Mouse (Mus musculus) large intestine, adult 2 months (tissue): ENCODE measurements around the gene Efna1. TPM values are rescaled to one million over a fixed set of nuclear protein-coding genes. Genes with fewer than 3 reads are reported as not detected.

Source experiments
- DNase-seq: peaks from one replicate; pipeline ENCODE4 v3.0.0-alpha.2; 2012; ENCODE audit warnings: low read depth, low spot score
- WGBS: fragments of 180-500 bp; shearing (Covaris S2); methylation state at CpG from one replicate; pipeline ENCODE4 v1.1.7; 2018; 5-methylcytosine and 5-hydroxymethylcytosine counted together
- polyA plus RNA-seq: library from polyadenylated mRNA; depleted of rRNA; stranded (reverse); fragments of >200 nt; gene quantifications from 2 replicates; pipeline ENCODE4 v1.2.3, GENCODE M21; 2012; rRNA removed

Gene Efna1
- polyA plus RNA-seq, 1 experiment = 78.0 TPM

GRCm38 (mm10) chr3:89228180-89228549, 52.8 kb downstream of the Efna1 start:
- DNase-seq = no peak
- under 1% methylated on average over 20 of the region's 20 CpGs for WGBS

GRCm38 (mm10) chr3:89227307-89228179, 53.4 kb downstream of the Efna1 start:
- WGBS = 5% methylated on average over 41 of the region's 41 CpGs
- DNase-seq = no peak

GRCm38 (mm10) chr3:89226900-89227299, 54.0 kb downstream of the Efna1 start, which contains the start of gene Mtx1:
Mtx1 (minus strand) TSS chr3:89227088.
- no peak for DNase-seq
- 24% methylated on average over 21 of the region's 21 CpGs for WGBS

- DNase-seq = no peak
- WGBS = 76% methylated on average over 11 of the region's 11 CpGs
Measured at GRCm38 (mm10) chr3:89226361-89226760, 54.6 kb downstream of the Efna1 start.

- 79% methylated on average over 4 of the region's 4 CpGs for WGBS
- DNase-seq = no peak
Measured at GRCm38 (mm10) chr3:89225918-89226317, 55.0 kb downstream of the Efna1 start.

- DNase-seq = no peak
- WGBS = 79% methylated on average over 12 of the region's 12 CpGs
Measured at GRCm38 (mm10) chr3:89225321-89225815, 55.6 kb downstream of the Efna1 start.

- DNase-seq = no peak
- 81% methylated on average over 11 of the region's 11 CpGs for WGBS
Measured at GRCm38 (mm10) chr3:89224796-89225195, 56.1 kb downstream of the Efna1 start.

Other genes with a start within 250 kb of the Efna1 start
- gene Rusc1, start 187.8 kb downstream of the Efna1 start, polyA plus RNA-seq = 43.8 and 48.1 TPM in 2 replicates
- not detected in 2 replicates for gene Gm43738, start 180.0 kb downstream of the Efna1 start, polyA plus RNA-seq
- gene Fdps, start 179.2 kb downstream of the Efna1 start, polyA plus RNA-seq = 160 and 206 TPM in 2 replicates
- gene Pklr, start 145.0 kb downstream of the Efna1 start, polyA plus RNA-seq = 181 and 448 TPM in 2 replicates
- gene Hcn3, start 120.9 kb downstream of the Efna1 start, polyA plus RNA-seq = 0.48 and 0.52 TPM in 2 replicates
- 41.1 and 53.0 TPM in 2 replicates for gene Clk2, start 116.3 kb downstream of the Efna1 start, polyA plus RNA-seq
- gene Scamp3, start 103.7 kb downstream of the Efna1 start, polyA plus RNA-seq = 88.5 and 107 TPM in 2 replicates
- 23.0 and 30.1 TPM in 2 replicates for gene Fam189b, start 98.0 kb downstream of the Efna1 start, polyA plus RNA-seq
- gene Gba, start 78.2 kb downstream of the Efna1 start, polyA plus RNA-seq = 88.5 and 99.3 TPM in 2 replicates
- gene Thbs3, start 66.0 kb downstream of the Efna1 start, polyA plus RNA-seq = 20.8 and 22.8 TPM in 2 replicates
- 171 and 186 TPM in 2 replicates for gene Mtx1, start 54.1 kb downstream of the Efna1 start, polyA plus RNA-seq
- 0.99 and 1.6 TPM in 2 replicates for gene Muc1, start 52.1 kb downstream of the Efna1 start, polyA plus RNA-seq
- gene Krtcap2, start 35.2 kb downstream of the Efna1 start, polyA plus RNA-seq = 170 and 221 TPM in 2 replicates
- gene Trim46, start 34.8 kb downstream of the Efna1 start, polyA plus RNA-seq = 2.1 TPM in 2 replicates
- 355 and 356 TPM in 2 replicates for gene Dpm3, start 21.8 kb downstream of the Efna1 start, polyA plus RNA-seq
- gene Slc50a1, start 10.6 kb downstream of the Efna1 start, polyA plus RNA-seq = 108 and 123 TPM in 2 replicates
- gene Efna3, start 41.8 kb upstream of the Efna1 start, polyA plus RNA-seq = 6.0 and 7.4 TPM in 2 replicates
- 14.5 and 14.6 TPM in 2 replicates for gene Efna4, start 56.9 kb upstream of the Efna1 start, polyA plus RNA-seq
- 59.4 and 68.5 TPM in 2 replicates for gene Adam15, start 68.9 kb upstream of the Efna1 start, polyA plus RNA-seq
- gene Dcst2, start 80.8 kb upstream of the Efna1 start, polyA plus RNA-seq = 0.15 and 0.60 TPM in 2 replicates
- 3.1 and 6.7 TPM in 2 replicates for gene Dcst1, start 84.1 kb upstream of the Efna1 start, polyA plus RNA-seq
- gene Zbtb7b, start 113.6 kb upstream of the Efna1 start, polyA plus RNA-seq = 92.6 and 151 TPM in 2 replicates
- not detected in 2 replicates for gene Lenep, start 121.7 kb upstream of the Efna1 start, polyA plus RNA-seq
- gene Flad1, start 130.7 kb upstream of the Efna1 start, polyA plus RNA-seq = 40.7 and 48.2 TPM in 2 replicates
- 37.2 and 50.9 TPM in 2 replicates for gene Cks1b, start 137.2 kb upstream of the Efna1 start, polyA plus RNA-seq
- gene Shc1, start 137.3 kb upstream of the Efna1 start, polyA plus RNA-seq = 60.3 and 84.0 TPM in 2 replicates
- 30.8 and 39.3 TPM in 2 replicates for gene Pygo2, start 149.1 kb upstream of the Efna1 start, polyA plus RNA-seq
- gene Pbxip1, start 155.6 kb upstream of the Efna1 start, polyA plus RNA-seq = 44.6 and 52.7 TPM in 2 replicates
- 31.6 and 34.8 TPM in 2 replicates for gene Pmvk, start 173.4 kb upstream of the Efna1 start, polyA plus RNA-seq
- gene Kcnn3, start 239.0 kb upstream of the Efna1 start, polyA plus RNA-seq = 2.4 and 5.3 TPM in 2 replicates